Mouse (Mus musculus) embryo, embryonic 9.5 days (tissue): ENCODE measurements around the gene Dxo.

ENCODE experiments used
- DNase-seq: peaks from one replicate; pipeline ENCODE4 v3.0.0-alpha.2; 2017; ENCODE audit errors: extremely low spot score

The Dxo gene

DNA sequence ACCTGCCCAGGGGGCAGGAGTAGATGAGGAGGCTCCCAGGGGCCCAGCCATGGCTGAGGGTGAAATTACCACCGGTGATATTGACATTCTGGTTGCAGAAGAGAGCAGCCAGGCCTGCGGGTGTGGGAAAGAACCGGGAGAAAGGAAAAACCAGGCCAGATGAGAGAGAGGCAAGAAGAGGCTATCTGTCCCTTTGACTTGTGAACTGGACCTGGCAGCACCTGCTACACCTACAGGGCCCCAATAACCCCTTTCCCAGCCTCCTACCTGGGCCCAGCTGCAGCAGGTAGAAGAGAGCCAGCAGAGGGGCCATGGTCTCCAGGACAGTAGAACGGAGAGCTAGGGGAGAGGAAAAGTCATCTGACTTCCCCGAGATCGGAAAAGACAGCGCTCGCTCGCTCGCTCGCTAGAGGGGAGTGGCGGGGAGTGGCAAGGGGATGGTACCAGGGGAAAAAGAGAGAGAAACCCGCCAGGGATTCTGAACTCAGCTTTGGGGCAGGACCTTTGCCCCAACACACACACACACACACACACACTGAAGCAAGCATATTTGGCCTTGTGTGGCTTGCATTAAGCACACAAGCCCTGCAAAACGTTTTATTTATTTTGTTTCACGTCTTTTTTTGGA, 45.0 kb downstream of the Dxo start, which contains the start of gene Gm20547:
Gm20547 (minus strand) TSS at position 360 of the 628 bp plus-strand sequence.
- DNase-seq: no peak

DNA sequence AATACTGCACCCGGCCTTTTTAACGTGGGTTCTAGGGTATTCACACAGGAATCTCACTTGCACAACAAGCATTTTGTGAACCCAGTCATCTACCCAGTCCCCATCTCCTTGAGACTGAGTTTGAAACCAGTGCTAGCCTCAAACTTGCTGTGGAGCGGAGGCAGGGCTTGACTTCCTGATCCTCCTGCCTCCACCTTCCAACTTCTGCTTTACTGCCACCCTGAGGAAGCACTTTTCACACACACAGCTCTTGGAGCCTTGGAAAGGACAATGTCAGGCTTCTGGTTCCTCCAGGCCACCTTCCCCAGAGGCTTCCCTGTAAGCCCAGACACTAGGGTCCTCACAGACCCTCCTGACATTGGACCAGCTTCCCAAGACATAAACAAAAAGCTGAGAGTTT, 46.5 kb downstream of the Dxo start:
- no peak for DNase-seq

DNA sequence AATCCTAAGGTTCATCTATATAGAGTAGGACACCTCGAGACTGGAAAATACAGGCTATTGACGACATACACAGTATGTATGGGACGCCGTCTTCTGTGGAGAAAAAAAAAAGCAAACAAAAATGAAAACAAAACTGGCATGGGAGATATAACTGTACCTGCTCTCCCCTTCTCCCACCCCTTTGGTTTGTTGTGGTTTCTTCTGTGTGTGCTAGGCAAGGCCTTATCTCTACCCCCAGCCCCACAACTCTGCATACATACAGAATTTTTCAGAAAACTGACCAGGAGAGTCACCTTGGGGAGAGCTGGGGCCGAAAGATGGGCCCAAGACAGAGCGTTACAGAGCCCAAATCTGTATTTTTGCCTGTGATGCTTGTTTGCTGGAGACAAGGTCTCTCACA, 47.9 kb downstream of the Dxo start:
- DNase-seq: no peak

DNA sequence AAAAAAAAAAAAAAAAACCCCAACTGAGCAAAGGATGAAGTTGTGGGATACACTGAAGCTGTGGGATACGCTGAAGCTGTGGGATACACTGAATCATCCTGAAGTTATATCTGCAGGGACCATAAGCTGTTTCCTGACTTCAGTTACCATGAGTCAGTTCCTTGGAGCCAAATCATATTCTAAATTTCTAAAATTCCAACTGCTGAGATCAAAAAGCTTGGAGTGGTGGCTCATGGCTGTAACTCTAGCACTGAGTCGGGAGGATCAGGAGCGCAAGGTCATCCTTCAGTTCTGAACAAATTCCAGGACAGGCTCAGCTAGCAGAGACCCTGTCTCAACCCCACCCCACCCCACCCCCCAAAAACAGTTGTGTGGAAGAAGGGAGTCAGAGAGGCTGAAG, 48.8 kb downstream of the Dxo start:
- DNase-seq: no peak

GRCm38 (mm10) chr17:34887942-34888341, 51.1 kb downstream of the Dxo start:
- DNase-seq: no peak
